Mouse (Mus musculus): ENCODE measurements around the gene Gstm6. TPM values are rescaled to one million over a fixed set of nuclear protein-coding genes. Genes with fewer than 3 reads are reported as not detected.
"Not testable (repeated sequence)": the region's sequence is repeated elsewhere in the genome, so short reads cannot be mapped to it uniquely, and the experiment has no call there.

The Gstm6 gene
- total and polyA plus RNA-seq, 2 experiments from 2014 or later: 25.5 to 31.6 TPM

DNA sequence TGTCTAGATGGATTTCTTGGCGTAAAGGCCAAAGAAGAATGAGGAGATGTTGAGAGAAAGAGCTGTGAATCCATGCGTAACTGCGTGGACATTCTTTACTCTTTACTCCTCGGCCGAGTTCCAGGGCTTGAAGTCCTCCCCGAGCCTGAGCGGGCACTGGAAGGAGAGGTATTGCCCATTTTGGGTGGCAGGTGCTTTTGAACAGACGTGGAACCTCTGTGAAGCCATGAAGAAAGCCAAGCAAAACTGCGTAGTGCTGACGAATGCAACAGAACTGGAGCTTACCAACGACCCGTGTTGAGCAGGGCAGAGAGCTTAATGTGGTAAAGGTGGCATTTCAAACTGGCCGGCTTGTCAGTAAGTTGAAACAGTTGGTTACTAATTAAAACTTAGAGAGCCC is 44.9 kb downstream of the Gstm6 start:
- 92% methylated on average over 13 of the region's 13 CpGs for WGBS
- ATAC-seq (ENCODE audit: low FRiP score) (no peak), DNase-seq (ENCODE audit: low spot score) (no peak)
- H3K9ac ChIP-seq (replicated peaks; ENCODE audit: low read length, poor library complexity, severe bottlenecking): no peak overlapping the region
- no peaks in the 10 kb centered on the region for H3K9me3 ChIP-seq (ENCODE audit: low read length)
- no peak overlapping the region for H3K4me2 ChIP-seq (ENCODE audit: low read depth, low read length, poor library complexity, severe bottlenecking)
- 0 out of 2 replicates have a peak, but pooled peaks cover 8% of the 10 kb centered on the region for H3K36me3 ChIP-seq (ENCODE audit: insufficient read depth, low read length)
- H3K27me3 ChIP-seq (ENCODE audit: insufficient read depth, low read length): no peaks in the 10 kb centered on the region
- TF ChIP-seq CTCF (IDR thresholded peaks at IDR 0.05): no peak
- no peak overlapping the region for H3K4me3 ChIP-seq (ENCODE audit: low read depth, low read length)
- H3K4me1 ChIP-seq (ENCODE audit: insufficient read depth, low read length): peaks cover 2% of the 10 kb centered on the region; the same call in 1 of the 2 replicates
- H3K27ac ChIP-seq (ENCODE audit: low read depth, low read length): no peak overlapping the region

DNA sequence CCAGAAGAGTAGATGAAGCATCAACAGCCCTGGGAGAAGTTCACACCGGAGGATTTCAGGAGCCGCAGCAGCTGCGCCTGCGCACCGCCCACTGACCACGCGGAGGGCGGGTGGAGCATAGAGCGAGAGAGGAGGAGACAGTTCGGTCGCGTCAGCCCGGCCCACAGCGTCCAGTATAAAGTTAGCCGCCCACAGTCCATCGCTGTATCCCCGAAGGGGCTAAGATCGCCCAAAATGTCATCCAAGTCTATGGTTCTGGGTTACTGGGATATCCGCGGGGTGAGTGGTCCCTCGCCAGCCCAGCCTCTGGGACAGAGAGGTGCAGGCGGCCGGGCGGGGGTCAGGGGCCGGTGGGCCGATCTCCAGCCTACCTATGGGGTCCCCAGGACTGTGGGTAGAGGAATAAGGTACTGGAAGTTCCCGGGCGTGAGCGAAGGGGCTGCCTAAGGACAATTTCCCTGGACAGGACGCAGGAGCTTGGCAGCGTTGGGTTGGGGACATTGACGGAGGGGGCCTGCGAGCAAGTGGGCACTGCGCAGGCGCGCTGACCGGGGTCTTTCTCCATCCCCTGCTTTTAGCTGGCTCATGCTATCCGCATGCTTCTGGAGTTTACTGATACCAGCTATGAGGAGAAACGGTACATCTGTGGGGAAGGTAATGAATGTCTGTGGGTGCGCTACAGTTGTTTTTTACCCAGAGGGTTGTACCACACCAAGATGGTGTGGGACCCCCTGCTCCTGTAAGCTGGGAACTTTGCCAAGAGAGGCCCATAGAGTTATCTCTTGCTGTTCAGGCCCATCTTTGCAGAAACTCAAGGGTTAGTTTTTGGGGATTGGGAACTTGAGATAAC is 47.6 kb downstream of the Gstm6 start, which contains the start of gene Gstm5:
Gstm5 (plus strand) TSS at position 102 of the 850 bp plus-strand sequence.
- peak within 1 kb of the TSS; percentile 85 for H3K9ac ChIP-seq (replicated peaks; ENCODE audit: low read length, poor library complexity, severe bottlenecking)
- peak within 1 kb of the TSS; percentile 93 for H3K4me2 ChIP-seq (ENCODE audit: low read depth, low read length, poor library complexity, severe bottlenecking)
- H3K4me3 ChIP-seq (ENCODE audit: low read depth, low read length): peak within 1 kb of the TSS; percentile 79
- H3K27ac ChIP-seq (ENCODE audit: low read depth, low read length): peak within 1 kb of the TSS; percentile 80
- WGBS: 5% methylated on average over 40 of the region's 40 CpGs
- H3K27me3 ChIP-seq (ENCODE audit: insufficient read depth, low read length): no peaks in the 10 kb centered on the region
- ATAC-seq (ENCODE audit: low FRiP score) (peak; percentile 95), DNase-seq (ENCODE audit: low spot score) (peak; percentile 90)
- peaks cover 2% of the 10 kb centered on the region; the same call in 1 of the 2 replicates for H3K4me1 ChIP-seq (ENCODE audit: insufficient read depth, low read length)
- 0 out of 2 replicates have a peak, but pooled peaks cover 8% of the 10 kb centered on the region for H3K36me3 ChIP-seq (ENCODE audit: insufficient read depth, low read length)
- H3K9me3 ChIP-seq (ENCODE audit: low read length): no peaks in the 10 kb centered on the region
- no peak for TF ChIP-seq CTCF (IDR thresholded peaks at IDR 0.05)

DNA sequence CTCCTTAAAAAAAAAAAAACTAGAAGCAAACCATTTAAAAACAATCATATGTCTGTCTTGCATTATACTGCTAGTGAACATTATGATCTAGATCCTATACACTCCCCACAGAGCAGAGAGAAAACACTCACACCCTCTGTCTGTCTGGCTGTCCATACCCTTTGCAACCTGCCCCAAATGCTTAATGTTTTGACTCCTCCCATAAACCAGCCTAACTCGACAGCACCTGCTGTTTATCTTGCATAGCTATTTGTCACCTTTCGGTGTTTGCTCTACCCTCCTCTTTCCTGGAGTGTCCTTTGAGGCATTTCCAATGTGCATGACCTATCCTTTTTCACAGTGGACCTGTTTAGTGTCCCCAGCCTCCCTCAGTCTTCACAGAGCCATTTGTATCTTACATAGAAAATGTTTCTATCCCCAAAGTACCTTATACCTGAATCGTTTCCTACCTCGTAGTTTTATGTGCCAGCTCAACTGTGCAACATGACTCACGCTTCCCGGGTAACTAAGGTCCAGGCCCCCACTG is 48.3 kb downstream of the Gstm6 start:
- no peaks in the 10 kb centered on the region for H3K27me3 ChIP-seq (ENCODE audit: insufficient read depth, low read length)
- H3K36me3 ChIP-seq (ENCODE audit: insufficient read depth, low read length): 0 out of 2 replicates have a peak, but pooled peaks cover 8% of the 10 kb centered on the region
- DNase-seq (ENCODE audit: low spot score) (no peak), ATAC-seq (ENCODE audit: low FRiP score) (no peak)
- 8% methylated on average over 6 of the region's 6 CpGs for WGBS
- H3K4me1 ChIP-seq (ENCODE audit: insufficient read depth, low read length): peaks cover 2% of the 10 kb centered on the region; the same call in 1 of the 2 replicates
- H3K4me2 ChIP-seq (ENCODE audit: low read depth, low read length, poor library complexity, severe bottlenecking): peak overlapping the region; percentile 93
- H3K9me3 ChIP-seq (ENCODE audit: low read length): no peaks in the 10 kb centered on the region
- peak overlapping the region; percentile 85 for H3K9ac ChIP-seq (replicated peaks; ENCODE audit: low read length, poor library complexity, severe bottlenecking)
- TF ChIP-seq CTCF (IDR thresholded peaks at IDR 0.05): no peak
- H3K27ac ChIP-seq (ENCODE audit: low read depth, low read length): no peak overlapping the region
- H3K4me3 ChIP-seq (ENCODE audit: low read depth, low read length): peak overlapping the region; percentile 79

DNA sequence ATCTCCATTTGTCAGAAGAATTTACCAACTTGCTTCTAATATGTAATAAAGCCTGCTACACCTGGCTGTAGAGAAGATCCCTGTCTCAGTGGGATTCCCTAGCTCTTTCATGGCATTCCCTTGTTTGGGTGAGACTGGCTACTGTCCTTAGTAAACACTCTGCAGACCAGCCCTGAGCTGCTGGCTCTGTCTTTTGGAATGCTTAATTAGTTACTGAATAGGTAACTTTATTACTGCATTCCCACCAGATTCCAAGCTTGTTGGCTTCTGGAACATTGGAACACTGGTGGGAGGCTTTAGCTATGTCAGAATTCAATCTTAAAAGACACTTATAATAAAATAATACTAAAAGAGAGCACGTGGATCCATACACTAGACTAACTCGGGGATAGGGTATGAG is 54.3 kb downstream of the Gstm6 start:
- H3K27me3 ChIP-seq (ENCODE audit: insufficient read depth, low read length); H3K27ac ChIP-seq (ENCODE audit: low read depth, low read length); H3K4me3 ChIP-seq (ENCODE audit: low read depth, low read length); ATAC-seq (ENCODE audit: low FRiP score); H3K4me1 ChIP-seq (ENCODE audit: insufficient read depth, low read length); H3K36me3 ChIP-seq (ENCODE audit: insufficient read depth, low read length); H3K9me3 ChIP-seq (ENCODE audit: low read length); H3K4me2 ChIP-seq (ENCODE audit: low read depth, low read length, poor library complexity, severe bottlenecking); H3K9ac ChIP-seq (replicated peaks; ENCODE audit: low read length, poor library complexity, severe bottlenecking); DNase-seq (ENCODE audit: low spot score): not testable (repeated sequence)
- WGBS: 76% methylated on average over 2 of the region's 2 CpGs

Other genes starting within 250 kb of the Gstm6 start
- 65.9 and 76.0 TPM in 2 replicates for gene Ahcyl1, start 247.2 kb downstream of the Gstm6 start, total RNA-seq (2014; rRNA removed)
- 109 and 111 TPM in 2 replicates for gene Ahcyl1, start 247.2 kb downstream of the Gstm6 start, polyA plus RNA-seq (2015; fragmentation: Nextera tagmentation; extraction: Ambion mirVana)
- gene Csf1, start 183.3 kb downstream of the Gstm6 start, total RNA-seq (2014; rRNA removed): 10.6 and 12.3 TPM in 2 replicates
- gene Csf1, start 183.3 kb downstream of the Gstm6 start, polyA plus RNA-seq (2015; fragmentation: Nextera tagmentation; extraction: Ambion mirVana): 8.1 and 10.9 TPM in 2 replicates
- not detected in 2 replicates for gene Eps8l3, start 66.5 kb downstream of the Gstm6 start, total RNA-seq (2014; rRNA removed)
- not detected in 2 replicates for gene Eps8l3, start 66.5 kb downstream of the Gstm6 start, polyA plus RNA-seq (2015; fragmentation: Nextera tagmentation; extraction: Ambion mirVana)
- 142 and 166 TPM in 2 replicates for gene Gstm5, start 47.9 kb downstream of the Gstm6 start, total RNA-seq (2014; rRNA removed)
- 316 and 320 TPM in 2 replicates for gene Gstm5, start 47.9 kb downstream of the Gstm6 start, polyA plus RNA-seq (2015; fragmentation: Nextera tagmentation; extraction: Ambion mirVana)
- 28.5 and 36.4 TPM in 2 replicates for gene Gstm7, start 11.9 kb downstream of the Gstm6 start, total RNA-seq (2014; rRNA removed)
- 38.3 and 38.9 TPM in 2 replicates for gene Gstm7, start 11.9 kb downstream of the Gstm6 start, polyA plus RNA-seq (2015; fragmentation: Nextera tagmentation; extraction: Ambion mirVana)
- gene Gstm3, start 25.5 kb upstream of the Gstm6 start, total RNA-seq (2014; rRNA removed): not detected in 2 replicates
- gene Gstm3, start 25.5 kb upstream of the Gstm6 start, polyA plus RNA-seq (2015; fragmentation: Nextera tagmentation; extraction: Ambion mirVana): not detected in 2 replicates
- gene Gstm2, start 42.7 kb upstream of the Gstm6 start, total RNA-seq (2014; rRNA removed): 8.5 and 10.2 TPM in 2 replicates
- gene Gstm2, start 42.7 kb upstream of the Gstm6 start, polyA plus RNA-seq (2015; fragmentation: Nextera tagmentation; extraction: Ambion mirVana): 13.0 and 14.8 TPM in 2 replicates
- gene Gstm1, start 74.2 kb upstream of the Gstm6 start, total RNA-seq (2014; rRNA removed): 105 and 142 TPM in 2 replicates
- 293 and 371 TPM in 2 replicates for gene Gstm1, start 74.2 kb upstream of the Gstm6 start, polyA plus RNA-seq (2015; fragmentation: Nextera tagmentation; extraction: Ambion mirVana)
- gene Gstm4, start 101.1 kb upstream of the Gstm6 start, total RNA-seq (2014; rRNA removed): 4.1 and 4.5 TPM in 2 replicates
- gene Gstm4, start 101.1 kb upstream of the Gstm6 start, polyA plus RNA-seq (2015; fragmentation: Nextera tagmentation; extraction: Ambion mirVana): 25.6 and 25.9 TPM in 2 replicates
- gene Ampd2, start 142.9 kb upstream of the Gstm6 start, total RNA-seq (2014; rRNA removed): 58.4 and 79.8 TPM in 2 replicates
- gene Ampd2, start 142.9 kb upstream of the Gstm6 start, polyA plus RNA-seq (2015; fragmentation: Nextera tagmentation; extraction: Ambion mirVana): 58.8 and 60.0 TPM in 2 replicates
- 0.28 TPM in 1 of 2 replicates, not detected in the other for gene Gnat2, start 149.0 kb upstream of the Gstm6 start, total RNA-seq (2014; rRNA removed)
- gene Gnat2, start 149.0 kb upstream of the Gstm6 start, polyA plus RNA-seq (2015; fragmentation: Nextera tagmentation; extraction: Ambion mirVana): 0.26 and 0.28 TPM in 2 replicates
- gene Gnai3, start 202.4 kb upstream of the Gstm6 start, total RNA-seq (2014; rRNA removed): 70.8 and 97.2 TPM in 2 replicates
- 87.4 and 93.6 TPM in 2 replicates for gene Gnai3, start 202.4 kb upstream of the Gstm6 start, polyA plus RNA-seq (2015; fragmentation: Nextera tagmentation; extraction: Ambion mirVana)
- gene Gpr61, start 211.1 kb upstream of the Gstm6 start, total RNA-seq (2014; rRNA removed): 12.2 and 12.8 TPM in 2 replicates
- gene Gpr61, start 211.1 kb upstream of the Gstm6 start, polyA plus RNA-seq (2015; fragmentation: Nextera tagmentation; extraction: Ambion mirVana): 7.8 and 8.4 TPM in 2 replicates
- 35.5 and 37.8 TPM in 2 replicates for gene Amigo1, start 242.6 kb upstream of the Gstm6 start, total RNA-seq (2014; rRNA removed)
- gene Amigo1, start 242.6 kb upstream of the Gstm6 start, polyA plus RNA-seq (2015; fragmentation: Nextera tagmentation; extraction: Ambion mirVana): 12.2 and 12.6 TPM in 2 replicates